Mouse (Mus musculus) CD4-positive, CD25-positive, alpha-beta regulatory T cell, adult 2 months (primary cell): ENCODE measurements at regions not wholly inside any gene's neighbourhood (a gene's known extent, or its start where the extent isn't known, plus 50 kb on each side); places are given as distances from the start of the nearest gene placed in this dataset.
A peak's percentile ranks its signal among the peaks of the same experiment; 100 is the strongest.

Source experiments
- DNase-seq: peaks from one replicate; pipeline ENCODE4 v3.0.0-alpha.2; 2012; ENCODE audit warnings: low read depth, low spot score

GRCm38 (mm10) chr10:102943156-102943555 lies 86.9 kb downstream of the Alx1 start:
- DNase-seq, result no peak

- no peak for DNase-seq
Observed at GRCm38 (mm10) chr10:102940823-102941519, 89.0 kb downstream of the Alx1 start.

- DNase-seq, result no peak
Observed at GRCm38 (mm10) chr10:102931445-102931844, 98.6 kb downstream of the Alx1 start.

DNA sequence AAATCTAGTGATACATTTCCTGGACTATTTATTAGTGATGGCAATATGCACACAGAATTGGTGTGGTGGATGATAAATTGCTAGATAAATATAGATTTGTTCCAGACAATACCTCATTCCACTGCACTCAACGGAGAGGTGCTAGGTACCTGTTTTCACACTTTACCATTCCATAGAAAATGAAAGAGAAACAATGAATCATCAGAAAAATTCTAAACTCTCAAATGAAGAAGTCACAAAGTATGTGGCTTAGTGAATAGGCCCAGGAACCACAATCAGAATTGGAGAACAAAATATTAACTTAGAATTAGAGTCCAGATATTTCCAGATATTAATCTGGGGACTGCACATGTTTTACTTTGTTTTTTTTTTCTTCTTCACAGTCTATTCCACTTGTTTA lies 101.4 kb downstream of the Alx1 start:
- DNase-seq, result no peak

- no peak for DNase-seq
Observed at GRCm38 (mm10) chr10:102897368-102897767, 132.6 kb downstream of the Alx1 start.

DNA sequence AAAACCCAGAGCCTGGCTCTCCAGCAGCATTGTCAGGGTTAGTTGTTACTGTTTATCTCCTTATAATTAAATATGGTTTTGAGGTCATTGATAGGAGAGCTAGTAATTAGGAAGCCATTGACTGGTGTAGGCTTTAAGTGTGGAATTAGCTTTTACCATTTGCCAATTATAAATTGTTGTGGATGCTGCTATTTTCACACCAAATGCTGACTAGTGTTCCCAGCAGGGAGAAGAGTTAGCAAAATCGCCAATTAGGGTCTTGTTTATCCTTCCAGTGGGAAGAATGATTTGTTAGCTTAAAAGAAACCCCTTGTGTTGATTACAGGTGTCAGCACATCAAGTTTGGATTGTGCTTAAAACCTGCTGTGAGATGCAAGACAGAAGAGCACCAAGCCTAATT lies 134.1 kb downstream of the Alx1 start:
- no peak for DNase-seq

GRCm38 (mm10) chr10:102892373-102892772 lies 137.6 kb downstream of the Alx1 start:
- no peak for DNase-seq

DNA sequence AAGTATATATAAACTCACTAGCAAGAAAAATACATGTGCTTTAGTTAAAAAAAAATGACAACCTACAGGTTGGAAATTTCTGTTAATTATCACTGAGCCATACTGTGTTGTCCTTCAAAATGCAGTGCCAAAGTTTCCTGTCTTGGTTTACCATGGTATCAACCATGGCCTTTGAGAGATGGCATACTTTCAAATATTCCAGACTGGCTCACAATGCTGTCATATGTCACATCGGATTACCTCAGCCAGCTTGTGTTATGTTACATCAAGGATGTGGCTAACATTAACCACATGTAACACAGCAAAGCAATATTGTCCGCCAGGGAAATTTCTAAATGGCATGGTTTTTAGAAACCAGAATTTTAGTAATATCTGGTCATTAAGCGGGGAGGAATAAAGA lies 140.3 kb downstream of the Alx1 start:
- no peak for DNase-seq

- no peak for DNase-seq
Observed at GRCm38 (mm10) chr10:102881824-102882438, 148.1 kb downstream of the Alx1 start.

DNA sequence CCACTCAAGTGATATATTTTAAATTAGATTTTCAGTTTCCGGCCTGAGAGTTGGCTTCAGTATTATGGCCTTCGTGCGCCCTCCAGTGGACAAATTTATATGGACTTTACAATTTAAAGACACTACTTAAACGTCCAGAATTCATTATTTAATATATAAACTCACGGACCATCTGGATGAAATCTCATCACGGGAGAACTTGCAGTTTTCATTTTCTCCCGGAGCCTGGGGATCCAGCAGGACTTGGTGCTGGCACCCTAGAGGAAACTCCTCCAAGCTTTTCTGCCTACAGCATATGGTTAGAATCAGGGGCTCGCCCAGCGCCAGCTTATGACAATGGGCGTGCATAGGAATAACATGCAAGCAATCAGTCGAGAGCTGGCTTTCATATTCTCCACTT lies 152.0 kb downstream of the Alx1 start:
- peak; percentile 1 for DNase-seq

DNA sequence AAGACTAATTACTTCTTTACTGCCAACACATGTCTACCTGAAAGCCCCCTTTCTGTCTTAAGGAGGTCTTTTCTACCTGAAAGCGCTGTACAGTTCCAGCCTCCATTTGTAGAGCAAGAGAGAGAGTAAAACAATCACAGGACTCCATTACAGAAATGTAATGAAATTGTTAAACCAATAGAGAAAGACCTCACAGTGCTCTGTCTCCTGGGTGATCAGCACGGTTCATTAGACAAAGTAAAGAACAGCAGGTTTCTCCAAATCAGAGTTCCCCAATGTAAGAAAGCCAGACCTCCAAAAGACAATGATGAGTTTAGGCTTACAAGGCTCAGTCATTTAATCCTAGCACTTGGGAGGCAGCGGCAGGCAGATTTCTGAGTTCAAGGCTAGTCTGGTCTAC lies 153.1 kb downstream of the Alx1 start:
- DNase-seq, result no peak

DNA sequence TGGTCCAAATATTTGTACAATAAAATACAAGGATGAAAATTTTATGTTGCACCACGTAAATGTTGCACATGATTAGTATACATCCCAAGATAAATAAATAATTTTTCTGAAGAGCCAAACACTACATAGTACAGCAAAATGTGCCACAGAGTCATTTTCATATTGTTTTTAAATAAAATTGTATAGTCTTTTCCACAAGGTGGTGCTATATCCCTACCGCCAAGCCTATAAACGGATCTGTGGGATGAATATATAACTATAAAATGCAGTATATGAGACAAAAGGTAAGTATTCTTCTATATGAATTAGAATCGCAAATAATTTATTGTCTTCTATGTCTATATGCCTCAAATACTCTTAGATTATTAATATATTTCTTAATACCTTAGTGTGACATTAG lies 163.1 kb downstream of the Alx1 start:
- no peak for DNase-seq

- no peak for DNase-seq
Observed at GRCm38 (mm10) chr10:102836567-102837224, 193.3 kb downstream of the Alx1 start.

GRCm38 (mm10) chr10:102835814-102836213 lies 194.2 kb downstream of the Alx1 start:
- peak; percentile 1 for DNase-seq

DNA sequence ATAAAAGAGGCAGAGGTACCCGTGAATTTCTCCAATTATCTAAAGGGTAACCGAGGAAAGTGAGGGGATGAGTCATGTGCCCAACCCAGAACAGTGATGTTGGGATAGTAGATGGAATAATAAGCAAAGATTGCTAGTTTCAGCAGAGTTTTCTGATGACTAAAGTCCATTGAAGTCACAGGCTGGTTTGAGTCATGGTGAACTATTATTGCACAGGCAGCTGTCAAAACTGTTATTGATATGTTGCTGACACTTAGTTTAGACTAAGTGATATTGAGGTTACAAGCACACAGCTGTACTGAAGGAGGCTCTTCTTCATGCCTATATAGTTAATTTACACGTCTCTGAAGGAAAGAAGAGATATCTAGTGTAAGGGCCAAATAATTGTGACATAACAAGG lies 200.4 kb downstream of the Alx1 start:
- DNase-seq, result no peak

- DNase-seq, result no peak
Observed at GRCm38 (mm10) chr10:102823434-102823833, 206.6 kb downstream of the Alx1 start.

- no peak for DNase-seq
Observed at GRCm38 (mm10) chr10:102801391-102801790, 228.6 kb downstream of the Alx1 start.

DNA sequence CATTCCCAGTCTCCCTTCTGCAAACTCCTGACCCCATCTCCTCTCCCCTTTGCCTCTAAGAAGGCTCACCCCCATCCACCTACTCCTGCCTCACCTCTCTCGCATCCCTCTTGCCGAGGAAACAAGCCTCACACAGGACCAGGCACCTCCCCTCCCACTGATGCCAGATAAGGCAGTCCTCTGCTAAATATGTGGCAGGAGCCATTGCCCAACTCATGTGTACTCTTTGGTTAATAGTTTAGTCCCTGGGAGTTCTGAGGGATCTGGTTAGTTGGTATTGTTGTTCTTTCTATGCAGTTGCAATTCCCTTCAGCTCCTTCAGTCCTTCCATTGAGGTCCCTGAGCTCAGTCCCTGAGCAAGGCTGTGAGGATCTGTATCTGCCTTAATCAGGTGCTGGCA lies 250.8 kb downstream of the Alx1 start:
- DNase-seq, result no peak

DNA sequence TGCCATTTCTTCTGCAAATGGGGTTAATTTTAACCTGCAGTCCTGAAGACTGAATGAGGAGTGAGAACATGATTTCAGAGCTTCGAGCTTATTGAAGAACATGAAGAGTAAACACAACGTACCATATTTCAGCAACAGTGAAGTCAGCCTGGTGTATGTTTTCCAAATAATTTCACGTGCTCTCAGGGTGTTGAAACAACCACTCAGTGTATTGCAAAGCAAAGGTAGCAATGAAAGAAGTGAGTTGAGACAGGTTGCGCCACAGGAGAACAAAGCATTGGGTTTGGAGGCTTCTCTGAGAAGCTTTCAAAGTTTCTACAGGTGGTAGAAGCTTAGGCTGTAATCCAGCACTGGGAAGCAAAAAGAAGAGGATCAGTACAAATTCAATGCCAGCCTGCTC lies 251.7 kb downstream of the Rassf9 start:
- DNase-seq, result no peak

DNA sequence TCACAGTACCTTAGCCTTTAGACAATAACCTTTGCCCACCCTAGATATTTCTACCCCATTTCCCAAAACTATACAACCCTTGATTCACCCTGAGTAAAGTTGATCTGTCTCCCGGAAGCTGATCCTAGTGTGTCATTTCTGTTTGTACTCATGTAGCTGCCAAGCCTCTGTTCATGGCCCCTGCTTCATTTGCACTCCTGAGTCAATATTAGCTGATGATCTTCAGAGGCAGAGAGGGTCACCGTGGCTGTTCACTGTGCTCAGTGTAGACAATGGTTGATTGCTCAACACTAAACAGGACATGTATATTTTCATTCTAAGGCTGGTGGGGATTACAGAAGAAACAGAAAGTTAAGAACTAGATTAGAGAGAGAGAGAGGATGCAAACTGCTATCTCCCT lies 250.4 kb downstream of the Rassf9 start:
- no peak for DNase-seq

DNA sequence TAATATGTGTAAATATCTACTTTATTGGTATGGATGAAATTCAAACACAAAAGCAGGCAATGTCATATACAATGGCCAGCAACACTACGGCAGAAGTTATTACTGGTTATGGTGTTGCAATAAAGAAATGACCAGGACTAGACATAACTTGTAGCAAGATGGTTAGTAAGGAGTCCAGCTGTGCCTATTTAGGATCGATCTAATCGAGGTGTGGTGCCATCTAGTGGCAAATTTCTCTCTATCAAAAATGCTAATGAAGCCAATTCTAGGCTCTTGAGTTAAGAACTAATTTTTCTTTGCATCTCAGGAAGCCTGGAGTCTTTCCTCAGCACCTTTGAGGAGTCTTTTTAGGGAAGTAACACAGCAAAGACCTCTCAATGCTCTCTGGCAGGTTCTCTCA lies 223.2 kb downstream of the Rassf9 start:
- peak; percentile 1 for DNase-seq

GRCm38 (mm10) chr10:102732420-102732819 lies 220.4 kb downstream of the Rassf9 start:
- no peak for DNase-seq

GRCm38 (mm10) chr10:102712263-102712662 lies 200.2 kb downstream of the Rassf9 start:
- no peak for DNase-seq
